Mouse (Mus musculus): ENCODE data around the gene Ubald2.

DNA sequence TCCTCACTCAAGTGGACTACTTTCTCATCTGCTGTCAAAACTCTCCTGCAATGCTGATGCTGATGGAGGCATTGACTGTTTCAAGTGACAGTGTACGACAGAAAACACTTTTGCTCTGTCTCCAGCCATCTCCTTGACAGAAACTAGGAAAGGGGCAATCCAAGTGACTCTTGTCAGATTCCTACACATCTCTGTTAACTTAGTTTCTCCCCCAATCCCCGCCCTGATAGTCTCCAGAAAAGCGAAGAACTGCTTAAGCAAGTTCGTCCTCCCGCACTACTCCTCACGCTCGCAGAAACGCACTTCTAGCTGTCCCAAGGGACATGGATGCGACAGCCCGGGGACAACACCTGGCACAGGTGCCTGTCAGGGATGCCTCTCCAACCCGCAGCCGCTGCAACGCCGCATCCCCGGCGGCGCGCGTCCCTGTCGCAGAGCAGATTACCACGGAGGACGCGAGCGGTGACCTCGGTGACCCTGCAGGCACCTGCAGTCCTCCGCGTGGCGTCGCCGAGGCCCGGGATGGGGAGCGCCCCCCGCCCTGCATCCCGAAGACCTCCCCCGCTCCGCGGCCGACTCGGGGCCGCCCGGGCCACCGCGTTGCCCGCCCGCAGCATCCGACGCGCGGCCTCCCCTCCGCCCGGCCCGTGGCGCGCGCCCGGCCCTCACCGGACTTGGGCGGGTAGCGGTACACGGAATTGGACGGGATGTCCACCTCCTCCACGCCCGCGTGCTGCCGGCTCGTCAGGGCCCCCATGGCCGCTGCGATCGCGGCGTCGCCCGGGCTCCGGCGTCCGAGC is 21.7 kb upstream of the Ubald2 start:
- TF ChIP-seq CTCF (IDR thresholded peaks at IDR 0.05; ENCODE audit: low read depth, low read length) (no peak), POLR2A (IDR thresholded peaks at IDR 0.05; ENCODE audit: extremely low read depth, insufficient read depth, low read length) (no peak)
